Mouse (Mus musculus): Measurements from ENCODE around the gene Kcnma1.

GRCm38 (mm10) chr14:23990871-23991270, 23.4 kb downstream of the Kcnma1 start:
- no peak for TF ChIP-seq CTCF (IDR thresholded peaks at IDR 0.05; ENCODE audit: low read depth)
- TF ChIP-seq EP300 (IDR thresholded peaks at IDR 0.05; ENCODE audit: low read depth), result no peak
